Mouse (Mus musculus): ENCODE measurements at regions not wholly inside any gene's neighbourhood (a gene's known extent, or its start where the extent isn't known, plus 50 kb on each side); places are given as distances from the start of the nearest gene placed in this dataset.

- no peak for TF ChIP-seq CTCF (IDR thresholded peaks at IDR 0.05; ENCODE audit: low read depth)
- TF ChIP-seq EP300 (IDR thresholded peaks at IDR 0.05; ENCODE audit: low read depth), result no peak
These were observed 317.0 kb downstream of the Ttll7 start for GRCm38 (mm10) chr3:147169215-147169614.
